Mouse (Mus musculus) heart, embryonic 11.5 days (tissue): ENCODE results near the gene Slc13a5. TPM values are rescaled to one million over a fixed set of nuclear protein-coding genes. Genes with fewer than 3 reads are reported as not detected.

Experiments
- ATAC-seq: fragments of 200-750 bp; cut with Nextera tagmentation; replicated peaks from 2 replicates; pipeline ENCODE4 v1.8.0; 2017; ENCODE audit warnings: moderate library complexity; ENCODE audit not compliant: insufficient number of reproducible peaks, low FRiP score, low TSS enrichment
- H3K27ac ChIP-seq: fragments of 300-500 bp; sonication (generic); 2 replicates; pipeline ENCODE4 v1.5.1; 2014; ENCODE audit warnings: mild to moderate bottlenecking, low read depth, low read length
- H3K27me3 ChIP-seq: fragments of 300-500 bp; sonication (generic); 2 replicates; pipeline ENCODE4 v1.6.1; 2014; ENCODE audit warnings: mild to moderate bottlenecking, low read length, mixed read lengths; ENCODE audit not compliant: control insufficient read depth, insufficient read depth
- H3K36me3 ChIP-seq: fragments of 300-500 bp; sonication (generic); 2 replicates; pipeline ENCODE4 v1.6.1; 2014; ENCODE audit warnings: mild to moderate bottlenecking, low read length, moderate library complexity, mixed read lengths; ENCODE audit not compliant: control insufficient read depth, insufficient read depth
- H3K4me1 ChIP-seq: fragments of 300-500 bp; sonication (generic); 2 replicates; pipeline ENCODE4 v1.6.1; 2014; ENCODE audit warnings: low read length; ENCODE audit not compliant: control insufficient read depth, insufficient read depth
- H3K4me2 ChIP-seq: fragments of 300-500 bp; sonication (generic); 2 replicates; pipeline ENCODE4 v1.6.1; 2014; ENCODE audit warnings: mild to moderate bottlenecking, moderate library complexity
- H3K4me3 ChIP-seq: fragments of 300-500 bp; sonication (generic); 2 replicates; pipeline ENCODE4 v1.5.1; 2014; ENCODE audit warnings: low read depth, low read length
- H3K9ac ChIP-seq: fragments of 300-500 bp; sonication (generic); 2 replicates; pipeline ENCODE4 v1.6.1; 2014; ENCODE audit warnings: mild to moderate bottlenecking, low read depth, low read length, moderate library complexity
- H3K9me3 ChIP-seq: fragments of 300-500 bp; sonication (generic); replicated peaks from 2 replicates; pipeline ENCODE4 v1.6.1; 2016; ENCODE audit warnings: low read length; ENCODE audit not compliant: control insufficient read depth
- WGBS: fragments of 180-500 bp; shearing (Covaris S2); extraction: QIAGEN DNeasy Blood & Tissue Kit; methylation state at CpG from one replicate; pipeline ENCODE4 v1.1.7; 2014; ENCODE audit not compliant: insufficient replicate concordance; 5-methylcytosine and 5-hydroxymethylcytosine counted together
- polyA plus RNA-seq: library from polyadenylated mRNA; unstranded; fragments of >200 nt; fragmentation: Nextera tagmentation; extraction: Ambion mirVana; gene quantifications from 2 replicates; pipeline ENCODE4 v1.2.1, GENCODE M21; 2014

The Slc13a5 gene
- polyA plus RNA-seq, 1 experiment from 2014 or later, result 0.24 TPM

DNA sequence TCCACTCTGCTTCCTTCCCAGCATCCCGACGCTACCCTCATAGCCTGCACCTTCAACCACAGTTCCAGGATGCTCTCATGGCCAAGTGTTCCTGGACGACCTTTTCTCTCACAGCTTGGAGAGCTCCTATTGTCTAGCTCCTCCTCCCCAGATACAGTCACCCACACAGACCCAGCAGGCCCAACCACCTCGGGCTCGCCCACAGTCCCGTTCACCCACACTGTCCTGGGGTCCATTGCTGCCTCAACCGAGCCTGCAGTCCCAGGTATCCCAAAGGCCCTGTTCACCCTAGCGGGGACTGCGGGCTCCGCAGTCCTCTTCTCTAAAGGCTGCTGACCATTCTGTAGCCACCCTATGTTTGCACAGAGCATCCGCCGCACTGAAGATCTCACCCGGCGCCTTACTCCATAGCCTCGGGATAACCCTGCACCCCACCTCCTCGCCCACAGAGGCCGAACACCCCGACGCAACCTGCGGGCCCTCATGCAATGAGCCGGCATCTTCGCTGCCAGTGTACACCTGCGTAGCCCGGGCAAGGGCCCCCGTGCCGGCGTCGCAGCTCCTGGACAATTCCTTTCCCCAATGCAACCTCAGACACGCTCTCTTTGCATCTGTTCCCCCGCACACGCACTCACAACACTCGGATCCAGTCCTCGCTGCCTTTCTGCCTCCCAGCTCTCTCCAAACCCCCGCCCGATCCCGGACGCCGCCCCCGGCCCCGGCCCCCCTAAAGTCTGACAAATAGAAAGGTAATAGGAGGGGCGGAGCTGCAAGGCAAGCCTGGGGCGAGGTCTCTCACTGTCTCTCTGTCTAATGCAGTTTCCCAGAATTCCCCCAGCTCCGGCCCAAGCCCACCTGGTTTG, 60.5 kb downstream of the Slc13a5 start, which contains the start of gene Gm43951:
Gene Gm43951, minus strand, starts transcription at position 500 of the 863 bp plus-strand sequence.
- peaks cover 9% of the 10 kb centered on the region for H3K4me1 ChIP-seq
- peak within 1 kb of the TSS; percentile 94 for H3K4me2 ChIP-seq
- H3K9me3 ChIP-seq, result no peaks in the 10 kb centered on the region
- ATAC-seq, result peak; percentile 28; the same call in 1 of the 2 replicates
- peaks cover 12% of the 10 kb centered on the region for H3K36me3 ChIP-seq
- WGBS, result 2% methylated on average over 43 of the region's 43 CpGs
- peak within 1 kb of the TSS; percentile 70 for H3K9ac ChIP-seq
- no peaks in the 10 kb centered on the region for H3K27me3 ChIP-seq
- H3K27ac ChIP-seq, result peak within 1 kb of the TSS; percentile 54; the same call in 1 of the 2 replicates
- H3K4me3 ChIP-seq, result peak within 1 kb of the TSS; percentile 91

DNA sequence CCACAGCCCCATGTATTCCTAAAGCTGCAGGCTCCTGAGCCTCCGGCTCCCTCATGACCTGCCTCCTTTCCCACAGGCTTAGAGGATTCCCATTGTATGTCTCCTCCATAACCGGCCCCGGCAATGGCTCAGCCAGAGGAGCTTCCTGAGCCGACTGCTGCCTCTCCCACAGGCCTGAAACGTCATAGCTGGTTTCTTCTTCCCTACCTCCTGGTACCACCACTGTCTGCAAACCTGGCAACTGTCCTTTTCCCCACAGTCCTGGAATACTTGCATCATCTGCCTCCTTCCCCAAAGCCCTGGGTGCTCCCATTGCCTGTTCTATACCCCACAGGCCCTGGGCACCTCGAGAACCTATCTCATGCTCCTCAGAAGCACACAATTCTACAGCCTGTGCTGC, 61.8 kb downstream of the Slc13a5 start:
- H3K27ac ChIP-seq, result no peak overlapping the region
- no peak overlapping the region for H3K4me2 ChIP-seq
- H3K4me3 ChIP-seq, result peak overlapping the region; percentile 91; the same call in 1 of the 2 replicates
- no peak overlapping the region for H3K9ac ChIP-seq
- 81% methylated on average over 6 of the region's 6 CpGs for WGBS
- H3K9me3 ChIP-seq, result no peaks in the 10 kb centered on the region
- no peak for ATAC-seq
- peaks cover 3% of the 10 kb centered on the region; the same call in 1 of the 2 replicates for H3K36me3 ChIP-seq
- no peaks in the 10 kb centered on the region for H3K27me3 ChIP-seq
- peaks cover 9% of the 10 kb centered on the region for H3K4me1 ChIP-seq

DNA sequence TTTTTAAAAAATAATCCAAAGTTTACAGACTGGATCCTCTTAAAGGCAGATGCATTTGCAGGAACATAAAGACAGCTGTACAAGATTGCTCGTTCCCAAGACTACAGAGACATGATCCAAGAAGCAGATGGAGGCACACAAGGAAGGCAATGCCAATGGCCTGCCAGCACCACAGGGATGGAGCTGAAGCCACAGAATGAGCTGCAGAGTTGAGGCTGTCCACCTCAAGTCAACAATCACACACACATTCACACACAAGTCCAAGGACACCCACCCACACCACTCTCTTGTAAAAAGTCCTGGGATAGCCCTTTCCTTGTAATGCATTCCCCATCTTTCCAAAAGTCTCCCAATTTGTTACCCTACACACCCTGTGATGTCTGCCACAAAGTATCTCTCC, 63.6 kb downstream of the Slc13a5 start:
- no peak overlapping the region for H3K27ac ChIP-seq

DNA sequence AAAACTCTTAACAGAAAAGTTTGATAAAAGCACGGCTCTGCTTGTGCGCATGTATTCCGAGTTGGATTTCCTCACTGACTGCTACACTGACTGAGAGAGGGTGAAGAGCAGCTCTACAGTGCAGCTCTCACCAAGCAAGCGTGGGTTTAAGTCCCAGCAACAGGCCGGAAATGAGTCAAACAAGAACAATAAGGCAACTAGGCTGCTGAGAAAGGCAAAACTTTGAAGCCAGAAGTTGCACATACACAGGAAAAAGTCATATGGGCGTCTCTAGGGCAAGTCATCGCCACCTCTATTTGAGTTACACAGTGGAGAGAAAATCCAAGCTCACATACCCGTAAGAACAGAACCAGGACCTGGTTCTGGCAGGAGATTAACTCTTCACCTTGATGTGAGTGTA, 70.5 kb downstream of the Slc13a5 start:
- Histone ChIP-seq H3K4me2 (no peak overlapping the region), H3K4me3 (no peak overlapping the region), H3K9ac (no peak overlapping the region), H3K27me3 (no peaks in the 10 kb centered on the region), H3K9me3 (no peaks in the 10 kb centered on the region), H3K36me3 (0 out of 2 replicates have a peak, but pooled peaks cover 2% of the 10 kb centered on the region), H3K27ac (no peak overlapping the region), H3K4me1 (no peaks in the 10 kb centered on the region)
- no peak for ATAC-seq
- 78% methylated on average over 8 of the region's 8 CpGs for whole genome bisulfite sequencing

More for the DNA sequence above, 63.6 kb downstream of the Slc13a5 start:
- peaks cover under 1% of the 10 kb centered on the region; the same call in 1 of the 2 replicates for H3K36me3 ChIP-seq
- peaks cover 9% of the 10 kb centered on the region for H3K4me1 ChIP-seq
- ATAC-seq, result no peak
- H3K4me3 ChIP-seq, result no peak overlapping the region
- H3K27me3 ChIP-seq, result no peaks in the 10 kb centered on the region
- WGBS, result 88% methylated on average over 1 of the region's 1 CpGs
- no peak overlapping the region for H3K4me2 ChIP-seq
- H3K9ac ChIP-seq, result no peak overlapping the region
- H3K9me3 ChIP-seq, result no peaks in the 10 kb centered on the region

DNA sequence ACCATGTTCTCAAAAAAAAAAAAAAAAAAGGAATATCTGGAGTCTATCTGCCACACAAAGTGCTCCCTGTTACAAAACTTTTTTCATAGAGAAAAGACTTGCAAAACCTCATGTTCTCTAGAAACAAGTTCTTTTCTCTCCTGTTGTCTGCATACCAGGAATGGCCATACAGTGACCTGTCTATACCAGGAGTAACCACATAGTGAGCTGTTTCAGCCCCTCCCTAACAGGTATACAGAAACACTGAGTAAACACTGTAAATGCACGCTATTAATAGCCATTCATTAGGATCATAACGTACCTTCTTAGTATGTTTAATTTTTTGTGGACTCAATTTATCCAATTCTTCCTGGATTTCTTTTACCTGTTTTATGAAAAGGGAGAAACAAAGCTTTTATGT, 72.8 kb downstream of the Slc13a5 start:
- H3K9me3 ChIP-seq, result no peaks in the 10 kb centered on the region
- whole genome bisulfite sequencing, result 87% methylated on average over 2 of the region's 2 CpGs
- no peak overlapping the region for H3K9ac ChIP-seq
- H3K4me3 ChIP-seq, result no peak overlapping the region
- no peak overlapping the region for H3K4me2 ChIP-seq
- H3K27ac ChIP-seq, result no peak overlapping the region
- H3K4me1 ChIP-seq, result no peaks in the 10 kb centered on the region
- H3K27me3 ChIP-seq, result no peaks in the 10 kb centered on the region
- H3K36me3 ChIP-seq, result peaks cover 12% of the 10 kb centered on the region
- ATAC-seq, result no peak

Other genes with a start within 250 kb of the Slc13a5 start
- 0.34 and 0.52 TPM in 2 replicates for gene Aipl1, start 229.7 kb downstream of the Slc13a5 start, polyA plus RNA-seq
- 98.2 and 99.0 TPM in 2 replicates for gene Pimreg, start 225.2 kb downstream of the Slc13a5 start, polyA plus RNA-seq
- 0.07 and 0.14 TPM in 2 replicates for gene Pitpnm3, start 131.4 kb downstream of the Slc13a5 start, polyA plus RNA-seq
- not detected in 2 replicates for gene Gm43951, start 60.4 kb downstream of the Slc13a5 start, polyA plus RNA-seq
- gene 4933427D14Rik, start 59.8 kb downstream of the Slc13a5 start, polyA plus RNA-seq, result 5.3 and 5.4 TPM in 2 replicates
- 150 and 155 TPM in 2 replicates for gene Txndc17, start 59.7 kb downstream of the Slc13a5 start, polyA plus RNA-seq
- 31.2 and 32.6 TPM in 2 replicates for gene Med31, start 51.6 kb downstream of the Slc13a5 start, polyA plus RNA-seq
- gene Xaf1, start 34.4 kb upstream of the Slc13a5 start, polyA plus RNA-seq, result 2.3 and 2.4 TPM in 2 replicates
- not detected in 2 replicates for gene Fbxo39, start 47.2 kb upstream of the Slc13a5 start, polyA plus RNA-seq
- 0.52 and 0.99 TPM in 2 replicates for gene Tekt1, start 95.2 kb upstream of the Slc13a5 start, polyA plus RNA-seq
- gene Smtnl2, start 144.5 kb upstream of the Slc13a5 start, polyA plus RNA-seq, result 107 and 123 TPM in 2 replicates
- not detected in 2 replicates for gene Ggt6, start 168.3 kb upstream of the Slc13a5 start, polyA plus RNA-seq
- gene Mybbp1a, start 174.1 kb upstream of the Slc13a5 start, polyA plus RNA-seq, result 93.8 and 101 TPM in 2 replicates
- 4.0 and 4.6 TPM in 2 replicates for gene Spns2, start 222.7 kb upstream of the Slc13a5 start, polyA plus RNA-seq